Mouse (Mus musculus) testis, adult 2 months (tissue): ENCODE measurements around the gene Ankzf1. TPM values are rescaled to one million over a fixed set of nuclear protein-coding genes. Genes with fewer than 3 reads are reported as not detected.

Experiments
- H3K27ac ChIP-seq: fragments of 200-500 bp; 2 replicates; pipeline ENCODE4 v1.5.1; 2012; ENCODE audit warnings: low read depth, low read length; ENCODE audit not compliant: control insufficient read depth, insufficient read depth
- H3K27me3 ChIP-seq: fragments of 200-500 bp; 2 replicates; pipeline ENCODE4 v1.6.1; 2012; ENCODE audit warnings: mild to moderate bottlenecking, low read length, moderate library complexity; ENCODE audit not compliant: control insufficient read depth, insufficient read depth
- H3K36me3 ChIP-seq: fragments of 200-500 bp; 2 replicates; pipeline ENCODE4 v1.6.1; 2012; ENCODE audit warnings: mild to moderate bottlenecking, low read length; ENCODE audit not compliant: control insufficient read depth, insufficient read depth
- H3K4me1 ChIP-seq: fragments of 200-500 bp; 2 replicates; pipeline ENCODE4 v1.6.1; 2012; ENCODE audit warnings: low read length; ENCODE audit not compliant: control insufficient read depth, insufficient read depth
- H3K4me3 ChIP-seq: fragments of 200-500 bp; 2 replicates; pipeline ENCODE4 v1.5.1; 2012; ENCODE audit warnings: low read depth, mild to moderate bottlenecking, low read length, moderate library complexity, mixed read lengths; ENCODE audit not compliant: control insufficient read depth
- CTCF ChIP-seq: fragments of 200-500 bp; IDR thresholded peaks from 2 replicates; pipeline ENCODE4 v1.5.1; 2012; ENCODE audit warnings: low read depth, mild to moderate bottlenecking, inconsistent platforms, low read length, moderate library complexity; ENCODE audit not compliant: control insufficient read depth, insufficient read depth, insufficient replicate concordance
- POLR2A ChIP-seq: fragments of 200-500 bp; IDR thresholded peaks from 2 replicates; pipeline ENCODE4 v1.6.1; 2012; ENCODE audit warnings: low read depth, mild to moderate bottlenecking, inconsistent platforms, low read length, moderate library complexity; ENCODE audit not compliant: control insufficient read depth
- polyA plus RNA-seq: library from polyadenylated mRNA; depleted of rRNA; stranded (reverse); fragments of >200 nt; gene quantifications from 2 replicates; pipeline ENCODE4 v1.2.3, GENCODE M21; 2012

Ankzf1 gene
- polyA plus RNA-seq, 1 experiment, result 5.4 TPM

GRCm38 (mm10) chr1:75181377-75181870, 10.5 kb upstream of the Ankzf1 start:
- Histone ChIP-seq H3K27me3 (no peaks in the 10 kb centered on the region), H3K36me3 (no peaks in the 10 kb centered on the region; the same call in 1 of the 2 replicates), H3K27ac (no peak overlapping the region), H3K4me3 (no peak overlapping the region), H3K4me1 (peaks cover 11% of the 10 kb centered on the region)
- TF ChIP-seq POLR2A (no peak), CTCF (no peak)

DNA sequence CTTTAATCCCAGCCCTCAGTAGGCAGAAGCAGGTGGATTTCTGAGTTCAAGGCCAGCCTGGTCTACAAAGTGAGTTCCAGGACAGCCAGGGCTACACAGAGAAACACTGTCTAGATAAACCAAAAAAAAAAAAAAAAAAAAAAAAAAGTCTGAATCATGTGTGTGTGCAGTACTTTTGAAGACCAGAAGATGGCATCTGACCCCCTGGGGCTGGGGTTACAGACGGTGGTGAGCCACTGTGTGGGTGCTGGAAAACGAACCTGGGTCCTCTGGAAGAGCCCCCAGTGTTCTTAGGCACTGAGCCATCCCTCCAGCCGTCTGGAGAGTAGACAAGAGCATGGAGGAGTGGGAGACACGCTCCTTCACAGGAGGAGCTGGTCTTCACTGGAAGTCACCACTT, 9.8 kb upstream of the Ankzf1 start:
- peaks cover under 1% of the 10 kb centered on the region; the same call in 1 of the 2 replicates for H3K36me3 ChIP-seq
- no peak overlapping the region for H3K27ac ChIP-seq

DNA sequence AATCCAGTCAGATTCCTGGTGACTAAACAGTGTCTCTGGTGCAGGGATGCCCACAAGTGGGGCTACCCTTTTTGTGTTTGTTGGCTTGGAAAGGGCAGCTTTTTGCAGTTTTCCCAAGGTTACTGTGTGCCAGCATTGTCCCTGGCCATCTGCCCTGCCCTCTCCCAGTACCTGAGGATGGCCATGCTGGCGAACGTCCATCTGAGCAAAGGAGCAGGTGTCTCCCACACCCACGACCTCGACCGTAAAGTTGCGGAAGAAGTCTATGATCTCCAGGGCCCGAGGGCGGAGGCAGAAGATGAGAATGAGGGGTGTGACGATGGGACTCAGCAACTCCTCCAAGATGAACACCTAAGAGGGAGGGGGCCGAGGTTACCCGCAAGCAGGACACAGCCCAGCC, 6.5 kb upstream of the Ankzf1 start:
- Histone ChIP-seq H3K36me3 (peaks cover 3% of the 10 kb centered on the region), H3K4me1 (peaks cover 4% of the 10 kb centered on the region; the same call in 1 of the 2 replicates), H3K4me3 (no peak overlapping the region), H3K27ac (no peak overlapping the region), H3K27me3 (no peaks in the 10 kb centered on the region)
- TF ChIP-seq POLR2A, result no peak
- TF ChIP-seq CTCF, result no peak

More for the DNA sequence above, 9.8 kb upstream of the Ankzf1 start:
- Histone ChIP-seq H3K4me3 (no peak overlapping the region), H3K27me3 (no peaks in the 10 kb centered on the region), H3K4me1 (peaks cover 11% of the 10 kb centered on the region)
- 0 out of 2 replicates have a peak, but pooled peaks have one; percentile 9 for TF ChIP-seq CTCF
- TF ChIP-seq POLR2A, result no peak

DNA sequence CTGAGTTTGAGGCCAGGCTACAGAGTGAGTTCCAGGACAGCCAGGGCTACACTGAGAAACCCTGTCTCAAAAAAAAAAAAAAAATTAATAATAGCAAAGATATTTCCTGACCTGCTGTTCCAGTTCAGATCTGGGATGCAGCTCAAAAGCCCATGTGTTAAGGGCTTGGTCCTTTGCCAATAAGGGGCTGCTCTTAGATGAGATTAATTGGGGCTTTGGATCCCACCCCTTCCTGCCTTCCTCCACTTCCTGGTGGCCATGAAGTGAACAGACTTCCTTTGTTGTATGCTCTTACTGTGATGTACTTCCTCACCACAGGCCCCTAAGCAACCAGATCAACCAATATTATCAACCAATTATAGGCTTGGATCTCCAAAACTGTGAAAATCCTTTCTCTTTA, 4.8 kb upstream of the Ankzf1 start:
- H3K4me1 ChIP-seq, result peaks cover 9% of the 10 kb centered on the region
- TF ChIP-seq POLR2A (no peak), CTCF (no peak)
- no peak overlapping the region for H3K4me3 ChIP-seq
- no peaks in the 10 kb centered on the region for H3K27me3 ChIP-seq
- H3K36me3 ChIP-seq, result peaks cover 3% of the 10 kb centered on the region
- no peak overlapping the region for H3K27ac ChIP-seq

- Histone ChIP-seq H3K4me3 (no peak overlapping the region), H3K36me3 (peaks cover 3% of the 10 kb centered on the region), H3K4me1 (peaks cover 12% of the 10 kb centered on the region), H3K27ac (no peak overlapping the region), H3K27me3 (no peaks in the 10 kb centered on the region)
- TF ChIP-seq POLR2A (no peak), CTCF (no peak)
Measured at GRCm38 (mm10) chr1:75187914-75188483, 4.0 kb upstream of the Ankzf1 start.

- no peak overlapping the region for H3K27ac ChIP-seq
- H3K4me1 ChIP-seq, result peaks cover 12% of the 10 kb centered on the region
- peak overlapping the region; percentile 88 for H3K4me3 ChIP-seq
- no peaks in the 10 kb centered on the region for H3K27me3 ChIP-seq
- peaks cover 3% of the 10 kb centered on the region for H3K36me3 ChIP-seq
- TF ChIP-seq POLR2A (no peak), CTCF (no peak)
Measured at GRCm38 (mm10) chr1:75190577-75190976, 1.4 kb upstream of the Ankzf1 start.

DNA sequence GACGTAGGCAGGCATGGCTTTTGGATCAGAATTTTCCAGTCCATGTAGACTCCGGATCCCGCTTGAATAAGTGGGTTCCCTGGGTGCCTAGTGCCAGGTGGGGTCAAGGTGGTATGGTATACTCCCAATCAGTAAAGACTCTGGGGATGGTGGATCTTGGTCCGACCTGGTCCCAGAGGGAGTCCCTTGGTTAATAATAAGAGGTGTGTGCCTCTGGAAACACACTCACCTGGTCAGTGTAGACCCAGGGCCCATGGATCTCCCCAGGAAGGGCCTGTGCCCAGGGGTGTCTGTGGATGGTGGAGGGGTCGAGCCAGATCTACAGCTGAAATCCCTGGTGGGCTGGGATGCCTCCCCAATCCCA, 711 bp upstream of the Ankzf1 start:
- H3K27ac ChIP-seq, result peak overlapping the region; percentile 73

More for the DNA sequence above, 711 bp upstream of the Ankzf1 start:
- peaks cover 12% of the 10 kb centered on the region for H3K4me1 ChIP-seq
- H3K36me3 ChIP-seq, result peaks cover 3% of the 10 kb centered on the region; the same call in 1 of the 2 replicates
- H3K4me3 ChIP-seq, result peak overlapping the region; percentile 88
- no peaks in the 10 kb centered on the region for H3K27me3 ChIP-seq
- no peak for TF ChIP-seq CTCF
- TF ChIP-seq POLR2A, result no peak
